Mouse (Mus musculus) forebrain, embryonic 10.5 days (tissue): ENCODE results near the gene Ufsp1. TPM values are rescaled to one million over a fixed set of nuclear protein-coding genes. Genes with fewer than 3 reads are reported as not detected.
A peak's percentile ranks its signal among the peaks of the same experiment; 100 is the strongest.

Experiments
- DNase-seq: peaks from one replicate; pipeline ENCODE4 v3.0.0-alpha.2; 2017; ENCODE audit warnings: low spot score; ENCODE audit errors: extremely low spot score
- H3K27ac ChIP-seq: fragments of 300-500 bp; sonication (generic); 2 replicates; pipeline ENCODE4 v1.5.1; 2016; ENCODE audit warnings: mild to moderate bottlenecking
- H3K27me3 ChIP-seq: fragments of 300-500 bp; sonication (generic); 2 replicates; pipeline ENCODE4 v1.6.1; 2016; ENCODE audit warnings: mild to moderate bottlenecking; ENCODE audit not compliant: poor library complexity, severe bottlenecking
- H3K36me3 ChIP-seq: fragments of 300-500 bp; sonication (generic); replicated peaks from 2 replicates; pipeline ENCODE4 v1.6.1; 2016; ENCODE audit warnings: mild to moderate bottlenecking, moderate library complexity
- H3K4me1 ChIP-seq: fragments of 300-500 bp; sonication (generic); 2 replicates; pipeline ENCODE4 v1.6.1; 2016
- H3K4me3 ChIP-seq: fragments of 300-500 bp; sonication (generic); 2 replicates; pipeline ENCODE4 v1.5.1; 2016; ENCODE audit warnings: mild to moderate bottlenecking, moderate library complexity
- H3K9me3 ChIP-seq: fragments of 300-500 bp; sonication (generic); 2 replicates; pipeline ENCODE4 v1.6.1; 2016; ENCODE audit warnings: mild to moderate bottlenecking, moderate library complexity
- WGBS: fragments of 180-500 bp; shearing (Covaris S2); methylation state at CpG from one replicate; pipeline ENCODE4 v1.1.7; 2016; 5-methylcytosine and 5-hydroxymethylcytosine counted together
- polyA plus RNA-seq: library from polyadenylated mRNA; unstranded; fragments of >200 nt; fragmentation: Nextera tagmentation; extraction: Ambion mirVana; gene quantifications from 2 replicates; pipeline ENCODE4 v1.2.1, GENCODE M21; 2016

Ufsp1 gene
- polyA plus RNA-seq, 1 experiment from 2014 or later = 10.3 TPM

- WGBS = 82% methylated on average over 1 of the region's 1 CpGs
These were observed 24.1 kb downstream of the Ufsp1 start for GRCm38 (mm10) chr5:137318570-137318969.

GRCm38 (mm10) chr5:137320996-137321395 lies 26.6 kb downstream of the Ufsp1 start:
- Histone ChIP-seq H3K27ac (no peak overlapping the region), H3K4me3 (no peak overlapping the region), H3K4me1 (no peaks in the 10 kb centered on the region), H3K36me3 (peaks cover 79% of the 10 kb centered on the region), H3K9me3 (no peaks in the 10 kb centered on the region), H3K27me3 (no peaks in the 10 kb centered on the region)
- no peak for DNase-seq
- 97% methylated on average over 3 of the region's 3 CpGs for WGBS

More at GRCm38 (mm10) chr5:137318570-137318969, 24.1 kb downstream of the Ufsp1 start:
- no peak overlapping the region for H3K4me3 ChIP-seq
- H3K27me3 ChIP-seq = 0 out of 2 replicates have a peak, but pooled peaks cover 6% of the 10 kb centered on the region
- H3K27ac ChIP-seq = no peak overlapping the region
- DNase-seq = no peak
- peaks cover 22% of the 10 kb centered on the region for H3K4me1 ChIP-seq
- no peaks in the 10 kb centered on the region for H3K9me3 ChIP-seq
- H3K36me3 ChIP-seq = peaks cover 61% of the 10 kb centered on the region

GRCm38 (mm10) chr5:137330910-137331309 lies 36.5 kb downstream of the Ufsp1 start:
- Histone ChIP-seq H3K9me3 (no peaks in the 10 kb centered on the region), H3K4me1 (peaks cover 27% of the 10 kb centered on the region), H3K36me3 (peaks cover 14% of the 10 kb centered on the region), H3K27ac (no peak overlapping the region), H3K4me3 (no peak overlapping the region), H3K27me3 (no peaks in the 10 kb centered on the region)
- no peak for DNase-seq
- 92% methylated on average over 7 of the region's 7 CpGs for WGBS

GRCm38 (mm10) chr5:137332857-137333511 lies 38.6 kb downstream of the Ufsp1 start:
- Histone ChIP-seq H3K4me1 (peaks cover 41% of the 10 kb centered on the region), H3K9me3 (no peaks in the 10 kb centered on the region), H3K36me3 (peaks cover under 1% of the 10 kb centered on the region; the same call in 1 of the 2 replicates), H3K27ac (peak overlapping the region; percentile 87), H3K4me3 (peak overlapping the region; percentile 79), H3K27me3 (no peaks in the 10 kb centered on the region)
- DNase-seq = no peak
- 20% methylated on average over 15 of the region's 15 CpGs for WGBS

GRCm38 (mm10) chr5:137333512-137334174 lies 39.2 kb downstream of the Ufsp1 start, which contains the start of gene Slc12a9:
TSS of gene Slc12a9 (minus strand) at chr5:137333597.
- under 1% methylated on average over 44 of the region's 44 CpGs for WGBS
- Histone ChIP-seq H3K27me3 (no peaks in the 10 kb centered on the region), H3K27ac (peak within 1 kb of the TSS; percentile 87), H3K4me3 (peak within 1 kb of the TSS; percentile 79), H3K9me3 (no peaks in the 10 kb centered on the region), H3K36me3 (no peaks in the 10 kb centered on the region), H3K4me1 (peaks cover 47% of the 10 kb centered on the region)
- DNase-seq = peak; percentile 90

GRCm38 (mm10) chr5:137334317-137334716 lies 39.9 kb downstream of the Ufsp1 start:
- 67% methylated on average over 10 of the region's 10 CpGs for WGBS
- Histone ChIP-seq H3K27me3 (no peaks in the 10 kb centered on the region), H3K36me3 (no peaks in the 10 kb centered on the region), H3K4me3 (peak overlapping the region; percentile 79), H3K9me3 (no peaks in the 10 kb centered on the region), H3K4me1 (peaks cover 53% of the 10 kb centered on the region), H3K27ac (no peak overlapping the region)
- no peak for DNase-seq

- Histone ChIP-seq H3K27ac (no peak overlapping the region), H3K27me3 (no peaks in the 10 kb centered on the region), H3K36me3 (no peaks in the 10 kb centered on the region), H3K4me1 (peaks cover 61% of the 10 kb centered on the region), H3K4me3 (no peak overlapping the region), H3K9me3 (no peaks in the 10 kb centered on the region)
- 77% methylated on average over 6 of the region's 6 CpGs for WGBS
- DNase-seq = no peak
These were observed 40.6 kb downstream of the Ufsp1 start for GRCm38 (mm10) chr5:137335066-137335465.

- H3K27me3 ChIP-seq = no peaks in the 10 kb centered on the region
- 66% methylated on average over 8 of the region's 8 CpGs for WGBS
- no peaks in the 10 kb centered on the region for H3K36me3 ChIP-seq
- 0 out of 2 replicates have a peak overlapping the region, but pooled peaks have one; percentile 86 for H3K27ac ChIP-seq
- no peak for DNase-seq
- H3K9me3 ChIP-seq = no peaks in the 10 kb centered on the region
- no peak overlapping the region for H3K4me3 ChIP-seq
- peaks cover 63% of the 10 kb centered on the region for H3K4me1 ChIP-seq
These were observed 42.8 kb downstream of the Ufsp1 start for GRCm38 (mm10) chr5:137337190-137337589.

GRCm38 (mm10) chr5:137338256-137338655 lies 43.8 kb downstream of the Ufsp1 start:
- WGBS = under 1% methylated on average over 19 of the region's 19 CpGs
- Histone ChIP-seq H3K4me3 (peak overlapping the region; percentile 50), H3K27me3 (no peaks in the 10 kb centered on the region), H3K27ac (peak overlapping the region; percentile 86), H3K4me1 (peaks cover 53% of the 10 kb centered on the region), H3K36me3 (no peaks in the 10 kb centered on the region), H3K9me3 (no peaks in the 10 kb centered on the region)
- DNase-seq = peak; percentile 83

- no peaks in the 10 kb centered on the region for H3K27me3 ChIP-seq
- WGBS = 3% methylated on average over 11 of the region's 11 CpGs
- H3K4me1 ChIP-seq = peaks cover 48% of the 10 kb centered on the region
- peak; percentile 33 for DNase-seq
- no peaks in the 10 kb centered on the region for H3K9me3 ChIP-seq
- H3K4me3 ChIP-seq = peak overlapping the region; percentile 50
- H3K27ac ChIP-seq = peak overlapping the region; percentile 86
- H3K36me3 ChIP-seq = no peaks in the 10 kb centered on the region
These were observed 44.3 kb downstream of the Ufsp1 start for GRCm38 (mm10) chr5:137338663-137339289.

GRCm38 (mm10) chr5:137339290-137339979 lies 45.0 kb downstream of the Ufsp1 start:
- 6% methylated on average over 22 of the region's 22 CpGs for WGBS
- H3K4me3 ChIP-seq = peak overlapping the region; percentile 50
- H3K27me3 ChIP-seq = no peaks in the 10 kb centered on the region
- DNase-seq = peak; percentile 34
- peaks cover 42% of the 10 kb centered on the region for H3K4me1 ChIP-seq
- H3K9me3 ChIP-seq = no peaks in the 10 kb centered on the region
- H3K36me3 ChIP-seq = no peaks in the 10 kb centered on the region
- peak overlapping the region; percentile 86 for H3K27ac ChIP-seq

GRCm38 (mm10) chr5:137340222-137340621 lies 45.8 kb downstream of the Ufsp1 start:
- DNase-seq = no peak
- no peaks in the 10 kb centered on the region for H3K9me3 ChIP-seq
- H3K27ac ChIP-seq = peak overlapping the region; percentile 86; the same call in 1 of the 2 replicates
- no peaks in the 10 kb centered on the region for H3K36me3 ChIP-seq
- H3K4me3 ChIP-seq = peak overlapping the region; percentile 50; the same call in 1 of the 2 replicates
- H3K27me3 ChIP-seq = no peaks in the 10 kb centered on the region
- 72% methylated on average over 6 of the region's 6 CpGs for WGBS
- peaks cover 40% of the 10 kb centered on the region for H3K4me1 ChIP-seq
